Mouse (Mus musculus) testis, adult 2 months (tissue): Measurements from ENCODE around the gene Alppl2. TPM values are rescaled to one million over a fixed set of nuclear protein-coding genes. Genes with fewer than 3 reads are reported as not detected.

Source experiments
- H3K27ac ChIP-seq: fragments of 200-500 bp; 2 replicates; pipeline ENCODE4 v1.5.1; 2012; ENCODE audit warnings: low read depth, low read length; ENCODE audit not compliant: control insufficient read depth, insufficient read depth
- H3K27me3 ChIP-seq: fragments of 200-500 bp; 2 replicates; pipeline ENCODE4 v1.6.1; 2012; ENCODE audit warnings: mild to moderate bottlenecking, low read length, moderate library complexity; ENCODE audit not compliant: control insufficient read depth, insufficient read depth
- H3K36me3 ChIP-seq: fragments of 200-500 bp; 2 replicates; pipeline ENCODE4 v1.6.1; 2012; ENCODE audit warnings: mild to moderate bottlenecking, low read length; ENCODE audit not compliant: control insufficient read depth, insufficient read depth
- H3K4me1 ChIP-seq: fragments of 200-500 bp; 2 replicates; pipeline ENCODE4 v1.6.1; 2012; ENCODE audit warnings: low read length; ENCODE audit not compliant: control insufficient read depth, insufficient read depth
- H3K4me3 ChIP-seq: fragments of 200-500 bp; 2 replicates; pipeline ENCODE4 v1.5.1; 2012; ENCODE audit warnings: low read depth, mild to moderate bottlenecking, low read length, moderate library complexity, mixed read lengths; ENCODE audit not compliant: control insufficient read depth
- CTCF ChIP-seq: fragments of 200-500 bp; IDR thresholded peaks from 2 replicates; pipeline ENCODE4 v1.5.1; 2012; ENCODE audit warnings: low read depth, mild to moderate bottlenecking, inconsistent platforms, low read length, moderate library complexity; ENCODE audit not compliant: control insufficient read depth, insufficient read depth, insufficient replicate concordance
- POLR2A ChIP-seq: fragments of 200-500 bp; IDR thresholded peaks from 2 replicates; pipeline ENCODE4 v1.6.1; 2012; ENCODE audit warnings: low read depth, mild to moderate bottlenecking, inconsistent platforms, low read length, moderate library complexity; ENCODE audit not compliant: control insufficient read depth
- polyA plus RNA-seq: library from polyadenylated mRNA; depleted of rRNA; stranded (reverse); fragments of >200 nt; gene quantifications from 2 replicates; pipeline ENCODE4 v1.2.3, GENCODE M21; 2012

The Alppl2 gene
- polyA plus RNA-seq, 1 experiment = 2.2 TPM

DNA sequence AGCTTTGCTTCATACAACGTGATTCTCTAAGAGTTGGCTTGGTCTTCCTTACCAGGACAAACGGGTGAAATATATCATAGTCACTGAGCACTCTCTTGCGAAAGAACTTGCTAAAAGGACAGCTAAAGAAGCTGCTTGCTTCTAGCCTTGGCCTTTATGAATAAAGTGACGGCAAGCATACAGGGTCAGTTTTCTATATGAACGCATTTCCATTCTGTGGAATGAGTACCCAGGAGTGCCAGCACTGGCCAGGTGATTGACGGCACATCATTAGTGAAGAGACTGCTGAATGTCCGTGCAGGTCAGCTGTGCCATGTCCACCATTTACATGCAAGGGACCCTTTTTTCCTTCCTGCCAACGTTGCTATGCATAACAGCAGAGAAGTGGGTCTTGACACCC, 16.8 kb upstream of the Alppl2 start:
- TF ChIP-seq POLR2A (no peak), CTCF (no peak)
- Histone ChIP-seq H3K4me1 (no peaks in the 10 kb centered on the region), H3K27ac (no peak overlapping the region), H3K4me3 (no peak overlapping the region), H3K36me3 (no peaks in the 10 kb centered on the region), H3K27me3 (no peaks in the 10 kb centered on the region)

GRCm38 (mm10) chr1:87103936-87104335, 14.2 kb upstream of the Alppl2 start:
- Histone ChIP-seq H3K4me3 (no peak overlapping the region), H3K27me3 (no peaks in the 10 kb centered on the region), H3K36me3 (no peaks in the 10 kb centered on the region), H3K27ac (no peak overlapping the region), H3K4me1 (peaks cover under 1% of the 10 kb centered on the region; the same call in 1 of the 2 replicates)
- TF ChIP-seq POLR2A (no peak), CTCF (no peak)

- Histone ChIP-seq H3K4me1 (peaks cover 6% of the 10 kb centered on the region), H3K36me3 (no peaks in the 10 kb centered on the region), H3K27me3 (no peaks in the 10 kb centered on the region), H3K27ac (no peak overlapping the region), H3K4me3 (no peak overlapping the region)
- no peak for TF ChIP-seq POLR2A
- no peak for TF ChIP-seq CTCF
These were observed 12.4 kb upstream of the Alppl2 start for GRCm38 (mm10) chr1:87102114-87102513.

GRCm38 (mm10) chr1:87101411-87101810, 11.7 kb upstream of the Alppl2 start, which contains the start of gene Alpi:
Gene Alpi, minus strand, starts transcription at chr1:87101606.
- H3K27ac ChIP-seq = no peak within 1 kb of the TSS
- no peaks in the 10 kb centered on the region for H3K36me3 ChIP-seq
- no peak within 1 kb of the TSS for H3K4me3 ChIP-seq
- peaks cover 6% of the 10 kb centered on the region for H3K4me1 ChIP-seq
- H3K27me3 ChIP-seq = no peaks in the 10 kb centered on the region
- no peak for TF ChIP-seq POLR2A
- no peak for TF ChIP-seq CTCF

GRCm38 (mm10) chr1:87098358-87098975, 8.7 kb upstream of the Alppl2 start:
- no peak overlapping the region for H3K27ac ChIP-seq

GRCm38 (mm10) chr1:87095642-87096041, 5.9 kb upstream of the Alppl2 start:
- no peak for TF ChIP-seq POLR2A
- no peak for TF ChIP-seq CTCF
- Histone ChIP-seq H3K4me3 (no peak overlapping the region), H3K4me1 (peaks cover 6% of the 10 kb centered on the region), H3K36me3 (no peaks in the 10 kb centered on the region), H3K27me3 (no peaks in the 10 kb centered on the region), H3K27ac (no peak overlapping the region)

More at GRCm38 (mm10) chr1:87098358-87098975, 8.7 kb upstream of the Alppl2 start:
- H3K27me3 ChIP-seq = no peaks in the 10 kb centered on the region
- peaks cover 6% of the 10 kb centered on the region for H3K4me1 ChIP-seq
- H3K4me3 ChIP-seq = peak overlapping the region; percentile 64
- no peaks in the 10 kb centered on the region for H3K36me3 ChIP-seq
- TF ChIP-seq POLR2A = 0 out of 2 replicates have a peak, but pooled peaks have one; percentile 40
- peak; percentile 90 for TF ChIP-seq CTCF

DNA sequence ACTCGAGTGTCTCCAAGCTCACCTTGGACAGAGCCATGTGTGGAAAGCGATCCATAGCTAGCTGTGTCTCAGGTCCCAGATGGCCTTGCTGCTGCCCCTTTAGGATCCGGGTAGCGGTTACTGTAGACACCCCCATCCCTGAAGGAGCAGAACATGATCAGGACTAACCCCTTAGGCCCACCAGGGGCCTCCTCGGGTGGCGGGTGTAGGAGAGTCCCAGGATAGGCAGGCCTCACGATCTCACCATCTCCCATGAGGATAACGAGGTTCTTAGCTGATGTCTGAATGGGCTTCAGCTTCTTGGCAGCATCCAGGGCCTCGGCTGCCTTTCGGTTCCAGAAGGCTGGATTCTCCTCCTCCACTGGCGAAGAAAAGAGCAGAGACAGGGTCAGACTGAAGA, 477 bp downstream of the Alppl2 start:
- no peaks in the 10 kb centered on the region for H3K27me3 ChIP-seq
- H3K27ac ChIP-seq = no peak overlapping the region
- H3K4me3 ChIP-seq = no peak overlapping the region
- no peaks in the 10 kb centered on the region for H3K36me3 ChIP-seq
- no peak for TF ChIP-seq CTCF
- TF ChIP-seq POLR2A = no peak
- H3K4me1 ChIP-seq = peaks cover 14% of the 10 kb centered on the region
